Mouse (Mus musculus): ENCODE results near the gene Aurkb. TPM values are rescaled to one million over a fixed set of nuclear protein-coding genes. Genes with fewer than 3 reads are reported as not detected.

The Aurkb gene
- polyA plus RNA-seq, 1 experiment from 2014 or later = 78.4 TPM

GRCm38 (mm10) chr11:69066163-69066861 is 20.9 kb downstream of the Aurkb start:
- Histone ChIP-seq H3K4me1 (peaks cover 45% of the 10 kb centered on the region), H3K27ac (replicated peaks) (peak overlapping the region; percentile 88), H3K9ac (peak overlapping the region; percentile 81), H3K9me3 (no peaks in the 10 kb centered on the region), H3K27me3 (replicated peaks) (no peaks in the 10 kb centered on the region), H3K4me3 (peak overlapping the region; percentile 53), H3K36me3 (no peaks in the 10 kb centered on the region), H3K4me2 (peak overlapping the region; percentile 87)
- ATAC-seq (ENCODE audit: extremely low read depth, insufficient number of reproducible peaks, low FRiP score, low TSS enrichment) = no peak
- 3% methylated on average over 27 of the region's 29 CpGs for WGBS

GRCm38 (mm10) chr11:69066956-69067355 is 21.5 kb downstream of the Aurkb start:
- Histone ChIP-seq H3K36me3 (no peaks in the 10 kb centered on the region), H3K9ac (peak overlapping the region; percentile 81), H3K4me3 (peak overlapping the region; percentile 53), H3K27ac (replicated peaks) (peak overlapping the region; percentile 88), H3K4me1 (peaks cover 45% of the 10 kb centered on the region), H3K4me2 (peak overlapping the region; percentile 87), H3K9me3 (no peaks in the 10 kb centered on the region), H3K27me3 (replicated peaks) (no peaks in the 10 kb centered on the region)
- ATAC-seq (ENCODE audit: extremely low read depth, insufficient number of reproducible peaks, low FRiP score, low TSS enrichment) = no peak
- WGBS = 8% methylated on average over 8 of the region's 8 CpGs

GRCm38 (mm10) chr11:69067601-69068000 is 22.2 kb downstream of the Aurkb start:
- Histone ChIP-seq H3K27me3 (replicated peaks) (no peaks in the 10 kb centered on the region), H3K4me2 (peak overlapping the region; percentile 87), H3K4me3 (0 out of 2 replicates have a peak overlapping the region, but pooled peaks have one; percentile 53), H3K4me1 (peaks cover 51% of the 10 kb centered on the region), H3K9ac (peak overlapping the region; percentile 65), H3K27ac (replicated peaks) (peak overlapping the region; percentile 88), H3K36me3 (no peaks in the 10 kb centered on the region), H3K9me3 (no peaks in the 10 kb centered on the region)
- 11% methylated on average over 6 of the region's 6 CpGs for WGBS
- no peak for ATAC-seq (ENCODE audit: extremely low read depth, insufficient number of reproducible peaks, low FRiP score, low TSS enrichment)

- Histone ChIP-seq H3K9me3 (no peaks in the 10 kb centered on the region), H3K4me2 (peak overlapping the region; percentile 81), H3K36me3 (no peaks in the 10 kb centered on the region), H3K9ac (peak overlapping the region; percentile 92), H3K27me3 (replicated peaks) (no peaks in the 10 kb centered on the region), H3K4me1 (peaks cover 56% of the 10 kb centered on the region), H3K4me3 (peak overlapping the region; percentile 69), H3K27ac (replicated peaks) (peak overlapping the region; percentile 92)
- WGBS = 2% methylated on average over 13 of the region's 13 CpGs
- ATAC-seq (ENCODE audit: extremely low read depth, insufficient number of reproducible peaks, low FRiP score, low TSS enrichment) = no peak
These were observed 24.6 kb downstream of the Aurkb start for GRCm38 (mm10) chr11:69070093-69070492.

GRCm38 (mm10) chr11:69070590-69071222 is 25.3 kb downstream of the Aurkb start, which contains the start of gene Tmem107:
Tmem107 (plus strand) TSS chr11:69070806.
- Histone ChIP-seq H3K4me1 (peaks cover 56% of the 10 kb centered on the region), H3K36me3 (no peaks in the 10 kb centered on the region), H3K27ac (replicated peaks) (peak within 1 kb of the TSS; percentile 92), H3K4me2 (peak within 1 kb of the TSS; percentile 81), H3K4me3 (peak within 1 kb of the TSS; percentile 69), H3K27me3 (replicated peaks) (no peaks in the 10 kb centered on the region), H3K9ac (peak within 1 kb of the TSS; percentile 92), H3K9me3 (no peaks in the 10 kb centered on the region)
- ATAC-seq (ENCODE audit: extremely low read depth, insufficient number of reproducible peaks, low FRiP score, low TSS enrichment) = peak; percentile 80
- WGBS = under 1% methylated on average over 47 of the region's 47 CpGs

GRCm38 (mm10) chr11:69071262-69071661 is 25.8 kb downstream of the Aurkb start:
- ATAC-seq (ENCODE audit: extremely low read depth, insufficient number of reproducible peaks, low FRiP score, low TSS enrichment) = no peak
- Histone ChIP-seq H3K36me3 (no peaks in the 10 kb centered on the region), H3K4me1 (peaks cover 51% of the 10 kb centered on the region), H3K27ac (replicated peaks) (peak overlapping the region; percentile 92), H3K27me3 (replicated peaks) (no peaks in the 10 kb centered on the region), H3K9me3 (no peaks in the 10 kb centered on the region), H3K9ac (peak overlapping the region; percentile 92), H3K4me3 (peak overlapping the region; percentile 69), H3K4me2 (peak overlapping the region; percentile 81)
- 28% methylated on average over 9 of the region's 9 CpGs for WGBS

- 79% methylated on average over 11 of the region's 11 CpGs for WGBS
- Histone ChIP-seq H3K4me2 (peak overlapping the region; percentile 69), H3K4me1 (peaks cover 43% of the 10 kb centered on the region), H3K4me3 (peak overlapping the region; percentile 44), H3K9me3 (no peaks in the 10 kb centered on the region), H3K9ac (peak overlapping the region; percentile 83), H3K27ac (replicated peaks) (peak overlapping the region; percentile 84), H3K36me3 (no peaks in the 10 kb centered on the region), H3K27me3 (replicated peaks) (no peaks in the 10 kb centered on the region)
- ATAC-seq (ENCODE audit: extremely low read depth, insufficient number of reproducible peaks, low FRiP score, low TSS enrichment) = no peak
These were observed 26.8 kb downstream of the Aurkb start for GRCm38 (mm10) chr11:69072234-69072633.

GRCm38 (mm10) chr11:69072666-69073064 is 27.2 kb downstream of the Aurkb start:
- peak overlapping the region; percentile 44 for H3K4me3 ChIP-seq
- whole genome bisulfite sequencing = 14% methylated on average over 9 of the region's 9 CpGs
- no peaks in the 10 kb centered on the region for H3K9me3 ChIP-seq
- H3K9ac ChIP-seq = peak overlapping the region; percentile 83
- peak overlapping the region; percentile 84 for H3K27ac ChIP-seq (replicated peaks)
- peaks cover 38% of the 10 kb centered on the region for H3K4me1 ChIP-seq
- no peak for ATAC-seq (ENCODE audit: extremely low read depth, insufficient number of reproducible peaks, low FRiP score, low TSS enrichment)
- H3K4me2 ChIP-seq = peak overlapping the region; percentile 69
- no peaks in the 10 kb centered on the region for H3K27me3 ChIP-seq (replicated peaks)
- no peaks in the 10 kb centered on the region for H3K36me3 ChIP-seq

- H3K27ac ChIP-seq (replicated peaks) = peak overlapping the region; percentile 84
- H3K4me1 ChIP-seq = peaks cover 36% of the 10 kb centered on the region
- no peaks in the 10 kb centered on the region for H3K9me3 ChIP-seq
- H3K4me2 ChIP-seq = peak overlapping the region; percentile 69
- H3K9ac ChIP-seq = peak overlapping the region; percentile 83
- H3K36me3 ChIP-seq = no peaks in the 10 kb centered on the region
- H3K4me3 ChIP-seq = peak overlapping the region; percentile 44
- H3K27me3 ChIP-seq (replicated peaks) = no peaks in the 10 kb centered on the region
- ATAC-seq (ENCODE audit: extremely low read depth, insufficient number of reproducible peaks, low FRiP score, low TSS enrichment) = peak; percentile 30; the same call in 1 of the 2 replicates
- WGBS = under 1% methylated on average over 14 of the region's 14 CpGs
These were observed 27.8 kb downstream of the Aurkb start for GRCm38 (mm10) chr11:69073065-69073888.

- H3K4me1 ChIP-seq = peaks cover 36% of the 10 kb centered on the region
- 42% methylated on average over 6 of the region's 6 CpGs for WGBS
- peak overlapping the region; percentile 84 for H3K27ac ChIP-seq (replicated peaks)
- peak overlapping the region; percentile 83 for H3K9ac ChIP-seq
- H3K4me3 ChIP-seq = no peak overlapping the region
- ATAC-seq (ENCODE audit: extremely low read depth, insufficient number of reproducible peaks, low FRiP score, low TSS enrichment) = no peak
- no peaks in the 10 kb centered on the region for H3K36me3 ChIP-seq
- no peaks in the 10 kb centered on the region for H3K9me3 ChIP-seq
- H3K27me3 ChIP-seq (replicated peaks) = no peaks in the 10 kb centered on the region
- peak overlapping the region; percentile 69; the same call in 1 of the 2 replicates for H3K4me2 ChIP-seq
These were observed 28.7 kb downstream of the Aurkb start for GRCm38 (mm10) chr11:69073951-69074775.
